Mouse (Mus musculus) MEL-GATA-1-ER (cell line): ENCODE results near the gene Stk31.
"Not testable (repeated sequence)": the region's sequence is repeated elsewhere in the genome, so short reads cannot be mapped to it uniquely, and the experiment has no call there.

Source experiments
- DNase-seq: peaks from one replicate; pipeline ENCODE4 v3.0.0-alpha.2; 2012; ENCODE audit warnings: low read depth; ENCODE audit errors: extremely low read depth

Gene Stk31

GRCm38 (mm10) chr6:49395316-49395715, at the start of gene Stk31:
TSS of gene Stk31 (plus strand) at chr6:49395604.
- no peak for DNase-seq

GRCm38 (mm10) chr6:49349826-49350225, 45.6 kb upstream of the Stk31 start:
- DNase-seq: no peak

GRCm38 (mm10) chr6:49354613-49355012, 40.8 kb upstream of the Stk31 start:
- no peak for DNase-seq

- DNase-seq: peak; percentile 31
Observed at GRCm38 (mm10) chr6:49355171-49355570, 40.2 kb upstream of the Stk31 start.

GRCm38 (mm10) chr6:49360420-49360819, 35.0 kb upstream of the Stk31 start:
- no peak for DNase-seq

GRCm38 (mm10) chr6:49367159-49368054, 28.0 kb upstream of the Stk31 start, which contains the start of gene Fam221a:
TSS of gene Fam221a (plus strand) at chr6:49367739.
- DNase-seq: peak; percentile 63

- no peak for DNase-seq
Observed at GRCm38 (mm10) chr6:49368212-49368611, 27.2 kb upstream of the Stk31 start.

- no peak for DNase-seq
Observed at GRCm38 (mm10) chr6:49372705-49373104, 22.7 kb upstream of the Stk31 start.

GRCm38 (mm10) chr6:49373943-49374342, 21.5 kb upstream of the Stk31 start:
- DNase-seq: no peak

GRCm38 (mm10) chr6:49378328-49378727, 17.1 kb upstream of the Stk31 start:
- DNase-seq: no peak

GRCm38 (mm10) chr6:49394276-49394675, 1.1 kb upstream of the Stk31 start:
- DNase-seq: no peak

- DNase-seq: peak; percentile 13
Observed at GRCm38 (mm10) chr6:49397466-49397865, 2.1 kb downstream of the Stk31 start.

GRCm38 (mm10) chr6:49398365-49398764, 3.0 kb downstream of the Stk31 start:
- peak; percentile 23 for DNase-seq

- DNase-seq: no peak
Observed at GRCm38 (mm10) chr6:49410830-49411229, 15.4 kb downstream of the Stk31 start.

GRCm38 (mm10) chr6:49412967-49413366, 17.6 kb downstream of the Stk31 start:
- not testable (repeated sequence) for DNase-seq

GRCm38 (mm10) chr6:49415971-49416370, 20.6 kb downstream of the Stk31 start:
- DNase-seq: no peak

GRCm38 (mm10) chr6:49437306-49437705, 41.9 kb downstream of the Stk31 start:
- no peak for DNase-seq

- no peak for DNase-seq
Observed at GRCm38 (mm10) chr6:49458112-49458511, 62.7 kb downstream of the Stk31 start.

- no peak for DNase-seq
Observed at GRCm38 (mm10) chr6:49483205-49483604, 87.8 kb downstream of the Stk31 start.

- no peak for DNase-seq
Observed at GRCm38 (mm10) chr6:49491526-49491925, 96.1 kb downstream of the Stk31 start.

GRCm38 (mm10) chr6:49519053-49519452, 123.6 kb downstream of the Stk31 start:
- DNase-seq: peak; percentile 1
